Mouse (Mus musculus) kidney, adult 2 months (tissue): ENCODE measurements at regions not wholly inside any gene's neighbourhood (a gene's known extent, or its start where the extent isn't known, plus 50 kb on each side); places are given as distances from the start of the nearest gene placed in this dataset.

ENCODE experiments used
- CTCF ChIP-seq: fragments of 200-500 bp; conservative IDR thresholded peaks from 2 replicates; pipeline ENCODE4 v1.5.1; 2011; ENCODE audit warnings: low read depth, mild to moderate bottlenecking, control low read depth, low read length, moderate library complexity, mixed read lengths; ENCODE audit not compliant: insufficient read depth, insufficient read length
- POLR2A ChIP-seq: fragments of 200-500 bp; IDR thresholded peaks from one replicate; pipeline ENCODE4 v1.6.1; 2011; ENCODE audit warnings: low read depth, low read length, control low read depth

GRCm38 (mm10) chr10:39240966-39241365 is 77.4 kb upstream of the Ccn6 start:
- no peak for TF ChIP-seq CTCF
- TF ChIP-seq POLR2A, result no peak
